Mouse (Mus musculus): ENCODE measurements around the gene Ttyh2.

- TF ChIP-seq CTCF (IDR thresholded peaks at IDR 0.05; ENCODE audit: low read depth) (no peak), EP300 (IDR thresholded peaks at IDR 0.05; ENCODE audit: low read depth) (no peak)
Measured at GRCm38 (mm10) chr11:114687574-114688188, 12.4 kb downstream of the Ttyh2 start.

Measured in heart, postnatal 0 days (tissue).